Mouse (Mus musculus) neural tube, embryonic 15.5 days (tissue): Measurements from ENCODE around the gene Tsfm. TPM values are rescaled to one million over a fixed set of nuclear protein-coding genes. Genes with fewer than 3 reads are reported as not detected.

Experiments
- ATAC-seq: fragments of 200-750 bp; cut with Nextera tagmentation; 2 replicates; pipeline ENCODE4 v1.8.0; 2017; ENCODE audit warnings: mild to moderate bottlenecking, moderate TSS enrichment, moderate library complexity; ENCODE audit not compliant: low FRiP score
- H3K27ac ChIP-seq: fragments of 300-500 bp; sonication (generic); replicated peaks from 2 replicates; pipeline ENCODE4 v1.5.1; 2015; ENCODE audit warnings: mild to moderate bottlenecking, inconsistent platforms
- H3K27me3 ChIP-seq: fragments of 300-500 bp; sonication (generic); replicated peaks from 2 replicates; pipeline ENCODE4 v1.6.1; 2015; ENCODE audit warnings: inconsistent platforms
- H3K36me3 ChIP-seq: fragments of 300-500 bp; sonication (generic); 2 replicates; pipeline ENCODE4 v1.6.1; 2015; ENCODE audit warnings: inconsistent platforms
- H3K4me1 ChIP-seq: fragments of 300-500 bp; sonication (generic); 2 replicates; pipeline ENCODE4 v1.6.1; 2015; ENCODE audit warnings: inconsistent platforms
- H3K4me2 ChIP-seq: fragments of 300-500 bp; sonication (generic); 2 replicates; pipeline ENCODE4 v1.6.1; 2015; ENCODE audit warnings: inconsistent platforms, mild to moderate bottlenecking, moderate library complexity
- H3K4me3 ChIP-seq: fragments of 300-500 bp; sonication (generic); replicated peaks from 2 replicates; pipeline ENCODE4 v1.5.1; 2015; ENCODE audit warnings: mild to moderate bottlenecking, inconsistent platforms
- H3K9ac ChIP-seq: fragments of 300-500 bp; sonication (generic); replicated peaks from 2 replicates; pipeline ENCODE4 v1.6.1; 2015; ENCODE audit warnings: mild to moderate bottlenecking, inconsistent platforms
- H3K9me3 ChIP-seq: fragments of 300-500 bp; sonication (generic); replicated peaks from 2 replicates; pipeline ENCODE4 v1.6.1; 2016; ENCODE audit warnings: inconsistent platforms
- WGBS: fragments of 180-500 bp; shearing (Covaris S2); methylation state at CpG from one replicate; pipeline ENCODE4 v1.1.7; 2015; ENCODE audit warnings: mixed read lengths; 5-methylcytosine and 5-hydroxymethylcytosine counted together
- polyA plus RNA-seq: library from polyadenylated mRNA; unstranded; fragments of >200 nt; fragmentation: Nextera tagmentation; extraction: Ambion mirVana; gene quantifications from 2 replicates; pipeline ENCODE4 v1.2.1, GENCODE M21; 2015

The Tsfm gene
- polyA plus RNA-seq, 1 experiment from 2014 or later = 66.6 TPM

- H3K27me3 ChIP-seq = no peaks in the 10 kb centered on the region
- peak overlapping the region; percentile 91 for H3K4me3 ChIP-seq
- no peak for ATAC-seq
- no peaks in the 10 kb centered on the region for H3K9me3 ChIP-seq
- WGBS = 13% methylated on average over 11 of the region's 11 CpGs
- H3K9ac ChIP-seq = peak overlapping the region; percentile 77
- peak overlapping the region; percentile 100 for H3K27ac ChIP-seq
- H3K36me3 ChIP-seq = no peaks in the 10 kb centered on the region
- peak overlapping the region; percentile 90 for H3K4me2 ChIP-seq
- peaks cover 69% of the 10 kb centered on the region for H3K4me1 ChIP-seq
Measured at GRCm38 (mm10) chr10:126980933-126981530, 49.6 kb downstream of the Tsfm start.

GRCm38 (mm10) chr10:126980221-126980932 is 50.3 kb downstream of the Tsfm start:
- no peak for ATAC-seq
- Histone ChIP-seq H3K9ac (peak overlapping the region; percentile 77), H3K9me3 (no peaks in the 10 kb centered on the region), H3K36me3 (no peaks in the 10 kb centered on the region), H3K4me2 (peak overlapping the region; percentile 90), H3K4me1 (peaks cover 62% of the 10 kb centered on the region), H3K4me3 (peak overlapping the region; percentile 91), H3K27ac (peak overlapping the region; percentile 100), H3K27me3 (no peaks in the 10 kb centered on the region)
- WGBS = 1% methylated on average over 16 of the region's 16 CpGs

GRCm38 (mm10) chr10:126979636-126980151 is 50.9 kb downstream of the Tsfm start:
- Histone ChIP-seq H3K4me2 (peak overlapping the region; percentile 90), H3K4me1 (peaks cover 55% of the 10 kb centered on the region), H3K9ac (peak overlapping the region; percentile 77), H3K27ac (peak overlapping the region; percentile 100), H3K9me3 (no peaks in the 10 kb centered on the region), H3K36me3 (no peaks in the 10 kb centered on the region), H3K4me3 (peak overlapping the region; percentile 91), H3K27me3 (no peaks in the 10 kb centered on the region)
- ATAC-seq = no peak
- WGBS = under 1% methylated on average over 52 of the region's 57 CpGs

- Histone ChIP-seq H3K36me3 (no peaks in the 10 kb centered on the region), H3K4me1 (peaks cover 50% of the 10 kb centered on the region), H3K4me2 (peak overlapping the region; percentile 90), H3K4me3 (peak overlapping the region; percentile 91), H3K9ac (peak overlapping the region; percentile 77), H3K27me3 (0 out of 2 replicates have a peak, but pooled peaks cover 2% of the 10 kb centered on the region), H3K9me3 (no peaks in the 10 kb centered on the region), H3K27ac (peak overlapping the region; percentile 100)
- peak; percentile 40 for ATAC-seq
- under 1% methylated on average over 38 of the region's 62 CpGs for WGBS
Measured at GRCm38 (mm10) chr10:126979121-126979635, 51.5 kb downstream of the Tsfm start.

DNA sequence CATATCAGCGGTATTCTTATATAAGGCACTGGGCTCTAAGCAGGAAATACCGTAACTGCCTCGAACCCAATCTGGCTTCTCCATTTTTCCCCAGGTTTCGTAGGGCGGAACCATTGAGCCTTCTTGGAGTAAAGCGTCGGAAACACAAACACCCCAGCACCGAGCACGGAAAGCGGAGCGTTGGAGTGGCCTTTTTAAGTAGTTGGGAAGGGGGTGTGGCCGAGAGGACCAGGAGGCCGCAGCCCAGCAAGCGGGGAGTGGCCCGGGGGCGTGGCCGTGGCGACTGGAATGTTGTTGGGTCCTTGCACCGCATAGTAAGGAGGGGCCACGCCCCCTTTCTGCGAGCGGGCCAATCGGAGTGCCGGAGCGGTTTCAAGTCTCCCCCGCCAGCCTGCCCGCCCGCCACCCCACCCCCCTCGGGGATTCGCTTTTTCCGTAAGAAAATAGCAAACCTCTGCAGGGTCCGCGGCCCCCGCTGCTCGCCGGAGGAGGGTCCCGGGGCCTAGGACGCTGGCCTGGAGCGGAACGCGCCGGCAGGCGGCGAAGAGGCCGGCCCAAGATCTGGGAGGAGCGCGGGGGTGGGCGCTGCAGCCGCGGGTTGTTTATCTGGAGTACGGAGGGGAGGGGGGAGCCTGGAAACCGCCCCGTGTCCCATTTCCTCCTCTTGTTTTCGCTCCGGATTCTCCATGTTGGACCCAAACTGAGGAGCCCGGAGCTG is 52.2 kb downstream of the Tsfm start, which contains the start of gene Ctdsp2:
Ctdsp2 (plus strand) TSS at position 441 of the 718 bp plus-strand sequence.
- Histone ChIP-seq H3K9ac (peak within 1 kb of the TSS; percentile 77), H3K36me3 (no peaks in the 10 kb centered on the region), H3K27ac (peak within 1 kb of the TSS; percentile 100), H3K4me3 (peak within 1 kb of the TSS; percentile 91), H3K9me3 (no peaks in the 10 kb centered on the region), H3K4me1 (peaks cover 43% of the 10 kb centered on the region), H3K27me3 (0 out of 2 replicates have a peak, but pooled peaks cover 2% of the 10 kb centered on the region), H3K4me2 (peak within 1 kb of the TSS; percentile 90)
- ATAC-seq = peak; percentile 93
- WGBS = under 1% methylated on average over 47 of the region's 56 CpGs

DNA sequence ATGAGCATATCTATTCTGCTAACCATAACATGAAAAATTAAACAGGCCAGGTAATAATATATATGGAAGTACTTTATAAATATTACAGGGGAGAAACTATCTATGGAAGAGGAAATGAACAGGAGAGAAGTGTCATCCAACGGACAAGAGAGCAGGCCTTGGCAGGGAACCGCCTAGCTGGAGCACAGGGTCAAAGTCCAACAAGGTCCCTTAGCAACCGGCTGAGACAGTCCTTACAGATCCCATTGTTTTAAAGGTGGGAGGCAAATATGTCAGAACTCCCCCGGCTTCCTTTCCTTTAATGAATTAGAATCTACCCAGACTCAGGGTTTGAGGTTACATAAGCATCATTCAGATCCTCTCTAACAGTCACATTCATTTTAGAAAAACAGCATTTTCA is 53.6 kb downstream of the Tsfm start:
- Histone ChIP-seq H3K36me3 (no peaks in the 10 kb centered on the region), H3K27ac (no peak overlapping the region), H3K9ac (no peak overlapping the region), H3K9me3 (no peaks in the 10 kb centered on the region), H3K4me3 (no peak overlapping the region), H3K27me3 (peaks cover 11% of the 10 kb centered on the region), H3K4me1 (peaks cover 36% of the 10 kb centered on the region), H3K4me2 (no peak overlapping the region)
- 30% methylated on average over 4 of the region's 4 CpGs for WGBS
- no peak for ATAC-seq

- no peaks in the 10 kb centered on the region for H3K36me3 ChIP-seq
- H3K4me1 ChIP-seq = peaks cover 28% of the 10 kb centered on the region
- H3K27me3 ChIP-seq = peaks cover 14% of the 10 kb centered on the region
- no peak overlapping the region for H3K4me3 ChIP-seq
- no peak overlapping the region for H3K27ac ChIP-seq
- no peaks in the 10 kb centered on the region for H3K9me3 ChIP-seq
- no peak overlapping the region for H3K4me2 ChIP-seq
- no peak for ATAC-seq
- no peak overlapping the region for H3K9ac ChIP-seq
- 81% methylated on average over 6 of the region's 6 CpGs for WGBS
Measured at GRCm38 (mm10) chr10:126975706-126976105, 54.9 kb downstream of the Tsfm start.

DNA sequence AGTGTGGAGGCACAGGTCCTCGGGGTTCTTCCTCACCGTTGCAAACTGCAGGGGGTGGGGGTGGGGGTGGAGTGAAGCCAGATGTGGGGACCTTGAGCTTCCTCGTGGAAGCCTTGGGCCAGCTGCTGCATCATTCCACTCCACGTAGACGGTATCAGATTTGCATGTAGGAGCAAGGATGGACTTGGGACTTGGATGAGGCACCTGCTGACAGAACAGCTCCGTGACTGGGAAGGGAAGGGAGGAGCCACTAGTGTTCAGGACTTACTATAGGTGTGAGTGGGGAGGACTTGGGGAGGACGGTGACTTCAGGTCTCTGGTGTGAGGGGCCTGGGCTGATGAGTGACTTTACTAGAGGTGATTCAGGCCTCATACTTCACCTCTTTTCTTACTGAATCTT is 57.7 kb downstream of the Tsfm start:
- ATAC-seq = no peak
- H3K36me3 ChIP-seq = no peaks in the 10 kb centered on the region
- H3K27ac ChIP-seq = no peak overlapping the region
- H3K4me2 ChIP-seq = no peak overlapping the region
- H3K4me1 ChIP-seq = peaks cover 18% of the 10 kb centered on the region
- H3K4me3 ChIP-seq = no peak overlapping the region
- 23% methylated on average over 7 of the region's 7 CpGs for WGBS
- no peaks in the 10 kb centered on the region for H3K9me3 ChIP-seq
- no peak overlapping the region for H3K9ac ChIP-seq
- peaks cover 14% of the 10 kb centered on the region for H3K27me3 ChIP-seq

GRCm38 (mm10) chr10:126972051-126972725 is 58.5 kb downstream of the Tsfm start:
- WGBS = 11% methylated on average over 13 of the region's 13 CpGs
- H3K9ac ChIP-seq = no peak overlapping the region

DNA sequence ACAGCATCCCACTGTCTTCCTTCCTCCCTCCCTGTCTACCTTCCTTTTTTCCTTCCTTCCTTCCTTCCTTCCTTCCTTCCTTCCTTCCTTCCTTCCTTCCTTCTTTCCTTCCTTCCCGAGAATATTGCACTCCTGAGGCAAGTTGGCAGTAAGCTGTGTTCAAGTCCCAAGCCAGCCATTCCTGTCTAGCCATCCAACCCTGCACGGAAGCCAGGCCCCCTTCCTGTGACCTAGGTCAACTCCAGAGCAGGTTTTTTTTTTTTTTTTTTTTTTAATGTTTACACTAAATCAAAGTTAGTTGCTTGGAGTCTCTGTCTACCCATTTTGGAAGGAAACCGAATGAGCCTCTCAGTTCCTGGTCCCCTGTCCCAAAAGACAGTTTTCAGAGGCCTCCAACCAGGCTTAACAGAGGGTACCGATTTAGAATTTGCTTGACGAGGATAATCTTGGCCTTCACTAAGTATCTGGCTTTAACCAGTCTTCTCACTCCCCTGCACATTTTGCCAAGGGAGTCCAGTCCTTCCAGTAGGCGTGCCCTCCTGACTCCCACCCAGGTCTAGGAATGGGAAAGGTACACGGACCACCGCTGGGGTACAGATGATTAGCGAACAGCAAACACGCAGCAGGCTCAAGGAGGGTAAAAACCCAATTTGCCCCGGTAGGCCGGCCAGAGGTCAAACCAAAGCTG is 59.1 kb downstream of the Tsfm start:
- Histone ChIP-seq H3K4me1 (peaks cover 13% of the 10 kb centered on the region), H3K27ac (no peak overlapping the region), H3K4me3 (no peak overlapping the region), H3K9me3 (no peaks in the 10 kb centered on the region), H3K27me3 (peaks cover 14% of the 10 kb centered on the region), H3K36me3 (no peaks in the 10 kb centered on the region), H3K4me2 (peak overlapping the region; percentile 22), H3K9ac (no peak overlapping the region)
- 8% methylated on average over 12 of the region's 12 CpGs for WGBS
- no peak for ATAC-seq

More at GRCm38 (mm10) chr10:126972051-126972725, 58.5 kb downstream of the Tsfm start:
- no peak overlapping the region for H3K4me3 ChIP-seq
- H3K27me3 ChIP-seq = peaks cover 14% of the 10 kb centered on the region
- H3K4me1 ChIP-seq = peaks cover 13% of the 10 kb centered on the region
- H3K4me2 ChIP-seq = peak overlapping the region; percentile 22
- no peak overlapping the region for H3K27ac ChIP-seq
- ATAC-seq = no peak; the same call in 1 of the 2 replicates
- no peaks in the 10 kb centered on the region for H3K9me3 ChIP-seq
- H3K36me3 ChIP-seq = no peaks in the 10 kb centered on the region
